Mouse (Mus musculus) hindlimb bud, embryonic 11.5 days (tissue): ENCODE results near the gene Cbln3.

Experiments used
- DNase-seq: peaks from one replicate; pipeline ENCODE4 v3.0.0-alpha.2; 2012; ENCODE audit warnings: low read depth, low spot score; ENCODE audit errors: extremely low spot score

Gene Cbln3

DNA sequence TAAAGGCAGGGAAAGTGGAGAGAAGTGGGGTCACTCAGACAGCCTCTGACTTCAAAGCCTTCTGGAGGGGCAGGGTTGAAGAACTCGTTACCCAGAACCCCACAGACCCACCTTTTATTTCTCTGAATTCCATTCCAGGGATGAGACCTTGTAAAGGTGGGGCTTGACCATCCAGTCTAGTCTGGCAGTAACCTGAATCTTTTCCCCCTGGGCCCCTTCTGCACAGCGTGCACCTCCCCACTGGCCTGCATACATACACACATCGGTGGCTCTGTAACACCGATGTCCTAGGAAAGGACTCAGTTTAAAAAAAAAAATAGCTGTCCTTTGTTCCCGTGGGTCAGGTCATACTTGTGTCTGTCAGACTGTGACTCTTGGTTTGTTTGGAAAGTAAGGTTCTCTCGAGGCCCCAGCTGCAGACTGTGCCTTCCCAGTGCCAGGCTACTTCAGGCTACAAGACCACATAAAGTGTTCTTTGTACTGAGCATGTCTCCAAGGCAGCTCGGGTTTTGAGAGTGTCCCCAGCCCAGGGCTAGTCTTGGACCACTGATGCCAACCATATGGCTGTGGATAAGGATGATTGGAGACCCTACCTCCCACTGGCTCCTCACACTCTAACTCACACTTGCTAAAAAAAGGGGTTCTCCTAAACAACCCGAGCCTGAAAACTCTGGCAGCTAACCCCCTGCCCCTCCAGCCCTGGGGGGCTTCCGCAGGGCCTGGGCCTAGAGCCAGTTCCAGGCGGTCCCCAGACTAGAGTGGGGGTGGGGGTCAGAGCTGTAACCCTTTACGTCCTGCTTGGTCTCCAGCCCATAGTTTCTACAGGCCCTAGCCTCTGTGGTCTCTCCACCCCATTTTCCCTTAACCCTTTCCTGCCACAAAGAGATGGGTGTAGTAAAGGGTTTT is 31.3 kb downstream of the Cbln3 start:
- no peak for DNase-seq

DNA sequence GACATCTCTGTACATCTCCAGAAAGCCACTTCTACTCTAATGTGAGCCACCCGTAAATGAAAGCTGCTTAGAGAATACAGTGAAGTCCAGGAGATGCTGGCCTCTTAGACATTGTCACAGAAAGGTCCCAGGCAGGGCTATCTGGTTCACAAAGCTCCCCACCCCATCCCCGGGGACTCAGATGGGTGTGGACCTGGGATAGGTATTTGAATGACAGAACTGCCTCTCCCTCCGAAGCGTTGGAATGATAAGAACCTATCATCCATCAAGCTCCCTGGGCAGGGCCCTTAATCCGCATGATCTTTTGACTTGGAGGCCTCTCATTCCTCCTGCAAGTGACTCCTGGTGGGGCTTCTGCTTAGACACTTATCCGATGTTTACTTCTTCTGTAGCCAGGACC is 33.3 kb downstream of the Cbln3 start:
- no peak for DNase-seq

DNA sequence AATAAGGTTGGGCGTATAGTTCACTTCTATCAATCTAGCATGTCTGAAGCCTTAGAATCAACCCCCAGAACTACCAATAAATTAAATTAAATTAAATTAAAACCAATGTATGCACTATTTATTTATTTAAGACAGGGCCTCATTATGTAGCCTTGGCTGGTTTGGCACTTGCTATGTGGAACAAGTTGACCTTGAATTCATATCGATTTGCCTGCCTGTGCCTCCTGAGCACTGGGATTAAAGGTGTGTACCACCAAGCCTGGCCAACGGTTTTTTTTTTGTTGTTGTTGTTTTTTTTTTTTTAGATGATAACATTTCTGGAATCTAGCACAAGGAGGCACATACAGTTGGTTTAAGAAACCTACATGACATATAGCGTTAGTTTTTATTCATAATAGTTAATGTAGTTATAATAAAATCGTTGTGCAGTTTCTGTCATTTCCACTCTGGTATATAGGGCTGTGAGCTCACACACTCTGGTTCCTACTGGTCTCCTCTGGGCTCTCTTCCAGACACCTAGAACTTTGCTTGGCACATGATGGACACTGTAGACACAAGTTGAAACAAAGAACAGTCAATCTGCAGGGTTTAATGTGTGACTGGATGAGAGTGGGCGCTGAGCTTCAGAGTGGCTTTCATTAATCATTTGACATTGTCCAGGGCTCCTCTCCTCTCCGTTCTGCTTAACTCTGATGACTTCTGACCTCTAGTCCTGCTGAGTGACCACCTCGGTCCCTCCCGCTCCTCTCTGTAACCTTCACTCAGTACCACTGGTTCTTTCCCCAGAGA is 38.5 kb downstream of the Cbln3 start:
- DNase-seq = no peak

DNA sequence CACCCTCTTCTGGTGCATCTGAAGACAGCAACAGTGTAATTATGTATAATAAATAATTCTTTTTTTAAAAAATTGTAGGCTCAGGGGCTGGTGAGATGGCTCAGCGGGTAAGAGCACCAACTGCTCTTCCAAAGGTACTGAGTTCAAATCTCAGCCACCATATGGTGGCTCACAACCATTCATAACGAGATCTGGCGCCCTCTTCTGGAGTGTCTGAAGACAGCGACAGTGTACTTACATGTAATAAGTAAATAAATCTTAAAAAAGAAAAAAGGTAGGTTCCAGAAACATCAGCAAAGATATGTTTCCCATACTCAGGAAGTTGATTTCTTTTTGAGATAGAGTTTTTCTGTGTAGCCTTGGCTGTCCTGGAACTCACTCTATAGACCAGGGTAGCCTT is 41.4 kb downstream of the Cbln3 start:
- DNase-seq = no peak

DNA sequence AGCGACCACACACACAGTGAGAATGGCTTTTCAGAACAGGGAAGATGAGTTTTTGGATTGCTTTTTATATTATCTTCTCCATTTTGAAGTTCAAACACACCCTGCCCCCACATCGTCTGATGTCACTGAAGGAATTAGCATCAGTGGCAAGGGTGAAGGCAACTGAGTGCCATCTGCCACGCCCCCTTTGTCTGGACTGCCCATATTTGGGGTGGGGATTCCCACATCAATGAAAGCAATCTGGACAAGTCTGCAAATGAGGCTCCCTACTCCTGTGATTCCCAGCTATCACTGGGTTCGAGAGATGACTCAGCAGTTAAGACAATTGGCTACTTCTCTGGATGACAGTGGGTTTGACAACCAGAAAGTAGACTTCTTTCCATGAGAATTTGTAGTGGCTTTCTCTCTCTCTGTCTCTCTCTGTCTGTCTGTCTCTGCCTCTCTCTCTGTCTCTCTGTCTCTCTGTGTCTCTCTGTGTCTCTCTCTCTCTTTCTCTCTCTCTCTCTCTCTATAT is 43.3 kb downstream of the Cbln3 start:
- no peak for DNase-seq

DNA sequence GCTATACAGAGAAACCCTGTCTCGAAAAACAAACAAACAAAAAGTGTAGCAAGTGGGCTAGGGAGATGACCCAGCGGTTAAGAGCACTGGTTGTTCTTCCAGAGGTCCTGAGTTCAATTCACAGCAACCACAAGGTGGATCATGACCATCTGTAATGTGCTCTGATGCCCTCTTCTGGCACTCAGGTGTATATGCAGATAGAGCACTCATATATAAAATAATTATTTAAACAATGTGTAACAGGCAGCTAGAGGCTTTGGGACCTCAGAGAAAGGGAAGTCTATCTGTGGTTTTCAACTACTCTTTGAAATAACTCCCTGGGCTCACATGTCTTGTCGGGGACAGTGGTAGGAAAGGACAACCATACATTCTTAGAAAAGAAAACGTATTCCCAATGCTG is 45.5 kb downstream of the Cbln3 start:
- no peak for DNase-seq

DNA sequence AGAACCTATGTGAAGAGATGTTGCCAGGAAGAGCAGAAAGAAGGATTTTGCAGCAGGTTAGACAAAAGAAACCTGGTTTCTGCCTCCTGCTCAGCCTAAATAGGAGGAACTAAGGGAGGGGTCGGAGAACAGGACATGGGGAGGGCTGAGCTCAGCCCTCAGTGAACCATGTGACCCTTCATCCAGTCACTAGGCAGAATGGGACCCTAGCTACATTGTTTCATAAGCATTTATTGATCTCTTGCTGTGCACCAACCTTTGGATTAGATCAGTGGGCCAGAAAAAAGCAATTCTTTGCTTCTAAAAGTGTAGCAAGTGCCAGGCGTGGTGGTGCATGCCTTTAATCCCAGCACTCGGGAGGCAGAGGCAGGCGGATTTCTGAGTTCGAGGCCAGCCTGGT is 45.9 kb downstream of the Cbln3 start:
- no peak for DNase-seq

DNA sequence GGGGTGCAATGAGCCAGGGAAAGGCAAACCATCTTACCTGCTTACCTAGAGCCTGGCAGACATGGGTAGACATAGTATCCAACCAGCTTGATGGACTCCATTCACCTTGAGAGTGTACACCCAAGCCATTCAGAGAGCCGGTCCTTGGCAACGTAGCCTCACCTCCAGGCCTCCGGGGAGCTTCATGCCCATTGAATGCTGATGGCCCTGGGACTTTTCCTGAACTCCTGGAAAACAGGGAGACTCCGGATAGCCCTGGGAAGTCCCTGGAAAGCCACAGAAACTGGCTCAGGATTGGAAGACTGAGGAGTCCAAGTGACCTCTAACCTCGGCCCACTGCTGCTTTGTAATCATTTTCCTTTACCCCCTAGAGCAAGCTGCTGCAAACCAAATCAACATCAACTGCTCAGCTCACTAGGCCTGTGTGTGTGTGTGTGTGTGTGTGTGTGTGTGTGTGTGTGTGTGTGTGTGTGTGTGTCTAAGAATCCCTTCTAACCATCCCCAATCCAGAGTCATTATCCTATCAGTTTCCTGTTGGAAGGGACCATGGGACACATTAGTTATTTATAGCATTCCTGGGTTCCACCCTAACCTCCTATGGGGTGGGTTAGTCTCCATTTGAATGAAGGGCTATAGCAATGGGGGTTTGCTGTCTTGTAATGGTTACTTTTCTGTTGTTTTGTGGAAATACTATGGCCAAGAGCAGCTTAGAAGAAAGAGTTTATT is 49.2 kb downstream of the Cbln3 start:
- no peak for DNase-seq

DNA sequence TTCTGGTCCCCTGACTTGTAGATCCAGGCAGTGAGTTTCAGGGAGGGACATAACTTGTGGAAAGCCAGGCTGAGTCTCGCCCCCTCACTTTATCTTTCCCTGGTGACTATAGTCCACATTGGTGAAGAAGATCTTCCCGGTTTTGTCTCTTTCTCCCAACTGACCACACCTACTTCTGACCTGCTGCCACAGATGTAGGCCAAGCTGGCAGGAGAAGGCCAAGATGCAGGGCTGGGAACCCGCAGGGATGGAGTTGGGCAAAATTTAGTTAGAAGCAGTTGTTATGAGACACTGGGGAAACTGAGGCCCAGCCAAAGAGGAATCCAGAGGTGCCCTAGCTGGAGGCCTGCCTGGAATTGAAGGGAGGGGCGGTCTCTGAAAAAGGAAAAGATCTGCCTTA is 51.1 kb downstream of the Cbln3 start:
- no peak for DNase-seq

DNA sequence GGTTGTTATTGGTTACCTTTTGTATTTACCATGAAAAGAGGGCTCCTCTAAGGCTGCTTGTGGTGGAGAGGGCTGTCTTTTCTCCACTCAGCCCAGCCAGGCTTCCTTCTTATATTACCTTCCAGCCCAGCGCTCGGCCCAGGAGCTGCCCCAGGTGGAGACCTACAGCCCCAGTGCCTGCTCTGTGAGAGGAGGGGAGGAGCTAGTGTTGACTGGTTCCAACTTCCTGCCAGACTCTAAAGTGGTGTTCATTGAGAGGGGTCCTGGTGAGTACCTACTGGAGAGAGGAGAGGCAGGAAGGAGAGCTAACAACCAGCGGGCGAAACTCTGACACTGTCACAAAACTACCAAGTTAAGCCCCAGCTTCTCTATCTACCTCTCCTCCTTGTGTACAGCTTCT is 53.9 kb downstream of the Cbln3 start:
- no peak for DNase-seq

DNA sequence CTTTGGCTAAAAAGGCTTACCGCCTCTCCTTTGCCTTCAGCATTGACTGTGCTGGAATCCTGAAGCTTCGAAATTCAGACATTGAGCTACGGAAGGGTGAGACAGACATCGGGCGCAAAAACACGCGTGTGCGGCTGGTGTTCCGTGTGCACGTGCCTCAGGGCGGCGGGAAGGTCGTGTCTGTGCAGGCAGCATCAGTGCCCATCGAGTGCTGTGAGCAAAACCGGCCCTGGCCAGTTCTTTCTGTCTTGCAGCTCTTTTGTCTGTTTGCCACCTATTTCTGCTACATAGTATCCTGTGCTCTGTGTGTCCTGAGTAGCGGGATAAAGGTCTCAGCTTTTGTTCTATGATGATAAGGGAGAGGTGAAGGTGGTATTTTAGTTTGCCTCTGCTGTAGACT is 54.3 kb downstream of the Cbln3 start:
- DNase-seq = no peak
